Mouse (Mus musculus): ENCODE data around the gene Bcat2.

Bcat2 gene

DNA sequence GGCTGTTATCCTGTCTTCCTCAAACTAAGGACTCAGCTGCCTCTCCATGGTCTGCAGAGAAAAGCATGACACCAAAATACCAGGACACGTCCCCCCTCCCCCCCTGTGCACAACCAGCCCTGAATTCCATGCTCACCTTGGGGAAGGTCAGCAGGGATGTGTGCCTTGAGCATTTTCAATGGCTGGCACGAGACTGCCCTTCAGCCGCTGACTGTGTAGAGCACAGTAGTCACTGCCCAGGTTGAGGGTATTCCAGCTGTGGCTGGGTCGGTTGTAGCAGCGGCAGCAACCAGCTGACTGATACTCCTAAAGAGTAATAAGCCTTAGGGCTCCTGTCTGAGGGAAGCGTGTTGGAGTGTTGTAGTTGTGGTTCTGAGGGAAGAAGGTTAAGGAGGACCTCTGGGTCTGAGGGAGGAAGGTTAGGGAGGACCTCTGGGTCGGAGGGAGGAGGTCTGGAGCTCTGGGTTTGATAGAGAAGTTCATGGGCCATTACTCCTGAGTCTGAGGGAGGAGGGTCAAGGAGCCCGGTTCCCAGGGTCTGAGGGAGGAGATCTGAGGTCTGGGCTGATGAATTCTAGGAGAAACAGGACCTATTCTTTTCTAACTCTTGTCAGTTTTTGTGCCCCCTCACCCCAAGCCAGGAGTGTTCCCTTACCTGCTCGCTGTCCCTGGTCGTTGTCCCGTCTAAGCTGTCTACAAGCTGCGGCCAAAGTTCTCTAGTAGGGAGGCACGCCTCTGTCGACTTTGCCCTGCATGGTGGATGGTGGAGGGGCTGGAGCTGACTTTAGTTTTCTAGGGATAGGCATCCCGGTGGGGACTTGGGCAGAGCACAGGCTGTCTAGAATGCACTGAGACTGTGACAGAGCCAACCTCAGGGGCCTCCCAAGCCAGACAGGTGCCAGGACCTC is 4.8 kb downstream of the Bcat2 start:
- in situ Hi-C loops (cut with MboI; ENCODE audit: low sequenced_read_pairs) = no loop called here

DNA sequence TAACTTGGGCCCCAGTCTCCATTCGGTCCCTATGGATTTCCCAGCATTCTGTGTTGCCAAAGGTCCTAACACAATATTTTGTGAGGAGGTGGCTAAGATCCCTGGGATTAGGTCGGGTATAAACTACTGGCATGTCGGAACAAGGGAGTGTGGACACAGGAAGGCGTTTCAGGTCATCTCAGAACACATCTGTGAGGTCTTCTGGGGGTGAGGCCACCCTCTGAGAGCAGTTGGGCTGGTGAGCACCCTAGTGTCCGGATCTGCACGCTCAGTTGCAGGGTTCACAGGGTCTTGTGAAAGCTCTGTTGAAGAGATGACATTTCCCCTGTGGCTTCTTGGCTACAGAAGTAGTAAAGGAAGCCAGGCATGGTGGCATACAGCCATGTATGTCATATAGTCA is 16.0 kb downstream of the Bcat2 start:
- in situ Hi-C loops (cut with MboI; ENCODE audit: low sequenced_read_pairs) = no loop called here

DNA sequence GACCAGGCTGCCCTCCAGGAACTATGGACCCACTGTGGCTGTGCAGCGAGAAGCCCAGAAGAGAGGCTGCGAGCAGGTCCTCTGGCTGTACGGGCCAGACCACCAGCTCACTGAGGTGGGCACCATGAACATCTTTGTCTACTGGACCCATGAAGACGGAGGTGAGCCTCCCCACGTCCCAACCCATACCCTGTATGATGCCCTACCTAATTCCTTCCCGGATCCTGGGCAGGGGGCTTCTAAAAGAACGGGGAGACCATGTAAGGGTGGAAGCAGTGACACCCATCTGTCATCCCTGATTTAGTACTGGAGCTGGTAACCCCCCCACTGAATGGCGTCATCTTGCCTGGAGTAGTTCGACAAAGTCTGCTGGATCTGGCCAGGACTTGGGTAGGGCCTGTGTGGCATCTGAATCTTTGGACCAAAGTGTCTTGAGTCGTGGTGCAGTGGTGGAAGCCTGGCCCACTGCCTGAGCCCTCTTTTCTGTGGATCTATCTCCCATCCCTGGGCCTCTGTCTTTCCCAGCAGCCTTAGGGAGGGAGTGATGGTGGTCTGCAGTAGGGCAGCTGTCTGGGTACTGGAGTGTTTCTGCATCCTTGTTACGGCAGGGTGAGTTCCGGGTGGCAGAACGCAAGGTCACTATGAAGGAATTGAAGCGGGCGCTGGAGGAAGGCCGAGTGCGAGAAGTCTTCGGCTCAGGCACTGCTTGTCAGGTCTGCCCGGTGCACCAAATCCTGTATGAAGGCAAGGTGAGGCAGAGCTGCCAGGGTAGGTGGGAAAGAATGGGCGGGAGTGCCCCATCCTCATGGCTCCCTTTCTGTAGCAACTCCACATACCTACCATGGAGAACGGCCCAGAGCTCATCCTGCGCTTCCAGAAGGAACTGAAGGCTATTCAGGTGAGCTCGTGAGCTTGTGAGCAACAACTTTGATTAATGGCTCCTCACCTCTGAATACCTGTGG is 18.0 kb downstream of the Bcat2 start:
- in situ Hi-C loops (cut with MboI; ENCODE audit: low sequenced_read_pairs) = no loop called here

DNA sequence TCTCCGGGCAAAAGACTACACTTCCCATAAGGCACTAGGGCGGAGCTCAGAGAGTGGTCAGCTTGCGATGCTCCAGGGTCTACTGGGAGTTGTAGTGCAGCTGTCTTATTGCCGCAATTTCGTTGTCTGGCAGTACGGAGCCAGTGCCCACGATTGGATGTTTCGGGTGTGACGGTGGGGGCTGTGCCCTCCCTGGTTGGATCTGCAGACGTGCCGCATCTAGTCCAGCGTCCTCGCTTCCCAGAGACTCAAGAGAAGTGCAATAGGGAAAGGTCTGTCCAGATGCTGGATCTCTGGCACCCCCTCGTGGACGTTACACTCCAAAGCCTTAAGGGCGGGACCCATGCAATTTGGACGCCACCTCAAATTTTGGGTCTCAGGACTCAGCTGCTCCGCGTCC is 19.2 kb downstream of the Bcat2 start:
- in situ Hi-C loops (cut with MboI; ENCODE audit: low sequenced_read_pairs) = no loop called here

DNA sequence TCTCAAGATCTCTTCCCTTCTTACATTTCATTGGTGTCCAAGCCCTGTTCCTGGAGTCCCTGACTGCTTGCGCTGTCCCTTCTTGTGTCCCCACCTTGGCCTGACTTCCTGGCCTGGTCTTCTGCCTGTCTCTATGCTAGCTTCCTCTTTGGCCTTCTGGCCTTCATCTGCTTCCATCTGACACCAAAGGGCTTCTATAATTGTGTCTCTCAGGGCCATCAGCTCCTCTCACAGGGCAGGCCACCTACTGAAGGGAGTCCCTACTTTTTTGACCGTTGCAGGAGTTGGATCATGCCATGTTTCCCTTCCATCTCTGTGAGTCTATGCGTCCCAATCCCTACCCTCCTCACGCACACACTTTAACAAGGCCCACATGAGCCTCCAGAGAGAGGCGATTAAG is 19.9 kb downstream of the Bcat2 start:
- in situ Hi-C loops (cut with MboI; ENCODE audit: low sequenced_read_pairs) = loop anchor here (10.0 kb wide), 1 partner anchor 95 kb away; the partner anchor contains the start of gene Ntn5

DNA sequence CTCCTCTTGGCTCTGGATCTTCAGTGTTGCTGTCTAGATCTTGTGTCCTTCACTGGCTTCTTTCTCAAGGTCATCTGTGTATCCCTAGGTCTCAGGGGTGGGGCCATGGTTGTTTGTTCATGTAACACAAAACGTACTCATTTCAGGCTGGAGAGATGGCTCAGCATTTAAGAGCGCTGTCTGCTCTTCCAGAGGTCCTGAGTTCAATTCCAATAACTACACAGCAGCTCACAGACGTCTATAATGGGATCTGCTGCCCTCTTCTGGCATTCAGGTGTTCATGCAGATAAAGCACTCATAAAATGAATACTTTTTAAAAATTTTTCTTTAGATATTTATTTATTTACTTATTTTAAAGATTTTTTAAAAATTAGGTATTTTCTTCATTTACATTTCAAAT is 20.9 kb downstream of the Bcat2 start:
- in situ Hi-C loops (cut with MboI; ENCODE audit: low sequenced_read_pairs) = loop anchor here (10.0 kb wide), 1 partner anchor 94 kb away; the partner anchor contains the start of gene Ntn5

DNA sequence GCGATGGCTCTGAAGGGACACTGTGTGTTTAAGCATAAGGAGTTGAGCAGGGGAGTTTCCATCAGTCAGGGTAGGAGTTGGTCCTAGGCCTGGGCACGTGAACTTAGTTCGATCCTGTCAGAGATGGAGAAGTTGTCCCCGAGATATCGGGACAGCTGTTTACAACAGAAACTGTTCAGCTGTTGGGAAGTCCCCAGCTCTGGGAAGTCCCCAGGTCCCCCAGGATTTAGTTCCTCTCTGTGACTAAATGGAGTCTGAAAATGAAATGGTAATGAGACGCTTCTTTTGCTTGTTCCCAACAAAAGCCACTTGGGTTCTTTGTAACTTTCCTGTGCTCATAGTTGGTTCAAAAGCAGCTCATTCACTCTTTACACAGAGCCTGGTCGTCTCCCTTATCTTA is 21.9 kb downstream of the Bcat2 start:
- in situ Hi-C loops (cut with MboI; ENCODE audit: low sequenced_read_pairs) = loop anchor here (10.0 kb wide), 1 partner anchor 93 kb away; the partner anchor contains the start of gene Ntn5

DNA sequence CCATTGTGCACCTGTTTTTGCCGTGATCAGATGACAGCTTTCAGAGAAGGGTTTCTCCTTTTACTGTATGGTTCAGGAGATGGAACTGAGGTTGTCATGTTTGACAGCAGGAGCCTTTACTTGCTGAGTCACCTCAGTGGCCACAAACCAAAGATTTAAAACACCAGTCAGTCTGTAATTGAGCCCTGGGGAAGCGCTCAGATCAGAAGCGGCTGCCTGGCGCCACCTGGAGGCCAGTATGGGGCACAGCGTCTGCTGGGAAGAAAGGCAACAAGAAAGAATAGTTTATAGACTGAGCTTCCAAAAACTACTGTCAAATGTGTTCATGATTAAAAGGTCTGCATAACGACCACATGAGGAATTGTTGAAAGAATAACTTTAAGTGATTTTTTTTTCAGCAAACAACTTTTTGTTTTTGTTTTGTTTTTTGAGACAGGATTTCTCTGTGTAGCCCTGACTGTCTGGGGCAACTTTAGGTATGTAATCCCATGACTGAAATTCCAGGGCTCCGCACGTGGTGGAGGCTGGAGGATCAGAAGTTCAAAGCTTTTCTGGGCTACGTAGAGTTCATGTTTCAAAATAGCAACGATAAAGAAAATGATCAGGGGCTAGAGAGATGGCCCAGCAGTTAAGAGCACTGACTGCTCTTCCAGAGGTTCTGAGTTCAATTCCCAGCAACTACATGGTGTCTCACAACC is 23.3 kb downstream of the Bcat2 start:
- in situ Hi-C loops (cut with MboI; ENCODE audit: low sequenced_read_pairs) = loop anchor here (10.0 kb wide), 1 partner anchor 92 kb away; the partner anchor contains the start of gene Ntn5

DNA sequence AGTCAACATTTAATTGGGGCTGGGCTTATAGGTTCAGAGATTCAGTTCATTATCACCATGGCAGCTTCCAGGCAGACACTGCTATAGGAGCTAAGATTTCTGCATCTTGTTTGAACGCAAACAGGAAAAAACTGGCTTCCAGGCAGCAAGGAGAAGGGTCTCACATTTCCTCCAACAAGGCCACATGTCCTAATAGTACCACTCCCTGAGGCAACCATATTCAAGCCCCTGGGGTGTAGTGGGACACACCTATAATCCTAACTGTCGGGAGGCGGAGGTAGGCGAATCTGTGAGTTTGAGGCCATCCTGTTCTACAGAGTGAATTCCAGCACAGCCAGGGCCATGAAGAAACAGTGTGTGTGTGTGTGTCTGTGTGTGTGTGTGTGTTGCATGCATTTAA is 25.2 kb downstream of the Bcat2 start:
- in situ Hi-C loops (cut with MboI; ENCODE audit: low sequenced_read_pairs) = loop anchor here (10.0 kb wide), 1 partner anchor 90 kb away; the partner anchor contains the start of gene Ntn5

DNA sequence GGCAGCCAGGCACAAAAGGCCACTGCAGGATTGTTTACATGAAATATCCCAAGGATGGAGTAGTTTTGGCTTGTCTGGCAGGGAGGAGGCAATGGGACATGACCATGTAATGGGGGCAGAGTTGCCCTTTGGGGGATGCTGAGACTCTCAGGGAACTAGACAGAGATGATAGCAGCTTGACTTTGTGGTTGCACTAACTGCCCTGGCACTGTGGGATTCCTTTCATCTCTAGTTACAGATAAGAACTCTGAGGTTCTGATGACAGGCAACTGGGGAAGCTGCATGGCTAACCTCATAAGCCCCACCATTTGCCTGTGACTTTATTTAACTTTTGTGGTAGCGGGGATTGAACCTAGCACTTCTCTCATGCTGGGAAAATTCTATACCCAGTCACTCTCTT is 26.2 kb downstream of the Bcat2 start:
- in situ Hi-C loops (cut with MboI; ENCODE audit: low sequenced_read_pairs) = loop anchor here (10.0 kb wide), 1 partner anchor 89 kb away; the partner anchor contains the start of gene Ntn5

DNA sequence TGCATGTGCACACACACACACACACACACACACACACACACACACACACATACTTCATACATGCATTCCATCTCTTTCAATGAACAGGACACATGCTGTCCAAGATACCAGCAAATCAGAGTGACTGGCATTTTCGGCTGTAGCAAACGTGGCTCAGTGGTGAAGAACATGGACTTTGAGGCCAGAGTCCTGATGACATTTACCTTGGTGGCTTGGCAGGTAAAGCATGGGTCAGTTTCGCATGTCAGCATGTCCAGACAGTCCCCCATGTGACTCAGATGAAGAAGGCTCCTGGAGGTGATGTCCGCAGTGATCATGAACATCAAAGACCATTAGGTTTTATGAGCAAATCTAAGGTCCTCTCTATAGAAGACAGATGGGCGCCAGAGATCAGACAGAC is 27.1 kb downstream of the Bcat2 start:
- in situ Hi-C loops (cut with MboI; ENCODE audit: low sequenced_read_pairs) = loop anchor here (10.0 kb wide), 1 partner anchor 88 kb away; the partner anchor contains the start of gene Ntn5

DNA sequence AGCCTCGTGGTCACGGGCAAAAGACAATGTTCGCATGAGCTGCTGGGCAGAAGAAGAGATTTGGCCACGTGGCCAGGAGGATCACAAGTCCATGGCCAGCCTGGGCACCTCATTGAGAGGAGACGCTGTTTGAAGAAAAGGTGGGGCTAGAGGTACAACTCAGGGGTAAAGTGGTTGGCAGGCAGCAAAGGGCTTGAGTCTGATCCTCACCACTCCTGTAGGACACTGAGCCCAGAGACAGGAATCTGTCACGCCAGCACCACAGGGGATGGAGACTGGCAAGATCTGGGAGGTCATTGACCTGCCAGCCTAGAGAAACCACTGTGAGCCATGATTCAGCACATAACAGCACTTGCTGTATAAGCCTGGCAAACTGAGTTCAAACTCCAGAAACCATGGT is 27.6 kb downstream of the Bcat2 start:
- in situ Hi-C loops (cut with MboI; ENCODE audit: low sequenced_read_pairs) = loop anchor here (10.0 kb wide), 1 partner anchor 87 kb away; the partner anchor contains the start of gene Ntn5

DNA sequence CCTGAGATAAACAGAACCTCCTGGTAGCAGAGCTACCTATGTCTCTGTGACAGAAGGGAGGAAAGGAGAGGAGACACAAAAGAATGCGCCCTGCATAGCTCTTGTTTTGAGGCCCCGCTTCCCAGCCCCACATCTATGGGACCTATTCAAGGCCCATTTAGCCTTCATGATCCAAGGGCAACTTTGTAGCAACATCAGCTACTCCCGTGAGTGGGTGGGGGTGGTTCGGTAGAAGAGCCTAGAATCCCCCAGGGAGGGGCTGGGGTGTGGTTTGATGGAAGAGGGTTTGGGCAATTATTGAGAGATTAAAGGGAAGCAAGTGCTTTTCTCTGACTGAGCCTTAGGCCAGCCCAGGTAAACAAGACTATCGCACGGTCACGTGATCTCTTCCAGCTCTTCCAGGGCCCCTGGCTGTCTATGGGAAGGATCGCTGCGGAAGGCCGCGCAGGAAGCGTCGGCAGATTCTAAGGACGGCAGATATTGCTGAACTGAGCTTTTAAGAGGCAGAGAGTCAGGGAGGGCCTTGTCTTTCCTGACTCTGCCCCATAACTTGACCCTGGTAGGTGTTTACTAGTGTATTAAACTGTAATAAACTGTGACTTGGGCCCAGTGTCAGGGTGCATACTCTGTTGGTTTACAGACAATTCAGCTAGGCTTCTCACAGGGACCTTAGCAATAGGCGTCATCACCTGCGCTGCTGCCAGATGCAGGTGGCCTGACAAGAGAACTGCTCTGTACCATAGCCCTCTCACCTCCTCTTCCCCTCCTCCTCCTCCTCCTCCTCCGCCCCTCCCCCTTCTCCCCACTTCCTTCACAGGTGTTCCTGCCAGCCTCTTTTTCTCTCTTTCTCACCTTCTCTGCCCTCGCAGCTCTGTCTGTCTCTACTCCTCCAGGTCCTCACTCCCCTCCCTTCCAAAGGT is 29.3 kb downstream of the Bcat2 start:
- in situ Hi-C loops (cut with MboI; ENCODE audit: low sequenced_read_pairs) = loop anchor here (10.0 kb wide), 1 partner anchor 86 kb away; the partner anchor contains the start of gene Ntn5

DNA sequence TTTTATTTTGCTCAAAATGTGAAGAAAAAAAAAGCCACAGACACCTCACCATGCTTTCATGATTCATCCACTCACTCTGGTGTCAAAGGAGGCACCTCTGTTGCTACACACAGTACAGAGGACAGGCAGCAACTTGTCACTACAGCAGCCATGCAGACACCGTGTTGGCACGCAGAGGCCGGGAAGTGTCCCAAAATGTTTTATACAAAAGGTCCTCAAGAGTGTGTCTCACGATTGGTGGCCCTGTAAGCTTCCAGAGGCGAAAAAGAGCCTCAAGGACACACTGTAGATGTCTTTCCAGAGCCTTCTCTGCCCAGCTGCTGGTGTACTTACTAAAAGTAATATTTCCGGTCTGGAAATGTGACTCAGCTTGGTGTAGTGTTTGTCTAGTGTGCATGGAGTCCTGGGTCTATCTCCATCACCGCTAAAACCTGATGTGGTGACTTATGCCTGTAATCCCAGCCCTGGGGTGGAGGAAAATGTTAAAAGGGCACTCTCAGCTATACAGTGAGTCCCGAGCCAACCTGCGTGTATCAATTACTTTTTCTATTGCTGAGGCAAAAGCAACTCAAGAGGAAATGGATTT is 35.8 kb downstream of the Bcat2 start:
- in situ Hi-C loops (cut with MboI; ENCODE audit: low sequenced_read_pairs) = no loop called here

DNA sequence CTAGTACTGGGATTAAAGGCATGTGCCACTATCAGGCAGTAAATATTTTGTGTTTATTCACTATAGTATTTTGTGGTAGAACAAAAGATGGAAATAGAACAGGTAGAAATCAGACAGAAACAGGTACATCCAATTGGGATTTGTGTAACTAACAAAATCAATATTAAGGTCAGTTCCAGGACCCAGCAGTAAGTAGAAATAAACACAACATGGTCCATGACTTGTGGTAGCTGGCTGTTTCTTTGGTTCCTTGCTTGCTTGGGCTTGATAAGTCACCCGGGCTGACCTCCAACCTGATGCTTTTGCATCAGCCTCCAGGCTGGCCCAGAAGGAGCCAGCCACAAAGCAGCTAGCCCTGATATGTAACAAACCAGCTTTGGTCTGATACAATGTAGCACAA is 39.6 kb downstream of the Bcat2 start:
- in situ Hi-C loops (cut with MboI; ENCODE audit: low sequenced_read_pairs) = no loop called here

DNA sequence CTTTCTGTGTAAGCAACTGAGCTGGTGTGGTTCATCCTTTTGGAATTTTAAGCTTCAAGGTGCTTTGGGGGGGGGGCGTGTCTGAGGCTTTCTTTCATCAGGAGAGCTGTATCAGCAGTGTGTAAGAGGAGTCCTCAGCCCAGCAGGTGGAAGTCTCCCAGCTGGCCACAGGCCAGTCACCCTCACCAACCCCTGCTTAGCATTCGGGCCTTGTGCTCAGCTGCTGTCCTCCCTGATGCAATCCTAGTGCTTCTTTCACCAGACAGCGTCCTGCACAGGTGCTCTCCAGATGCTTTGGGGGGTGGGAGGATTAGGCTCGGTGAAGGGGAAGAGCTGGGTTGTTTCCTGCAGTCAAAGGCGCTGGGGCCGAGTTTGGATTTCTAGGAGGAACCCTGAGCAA is 46.3 kb downstream of the Bcat2 start:
- in situ Hi-C loops (cut with MboI; ENCODE audit: low sequenced_read_pairs) = no loop called here

DNA sequence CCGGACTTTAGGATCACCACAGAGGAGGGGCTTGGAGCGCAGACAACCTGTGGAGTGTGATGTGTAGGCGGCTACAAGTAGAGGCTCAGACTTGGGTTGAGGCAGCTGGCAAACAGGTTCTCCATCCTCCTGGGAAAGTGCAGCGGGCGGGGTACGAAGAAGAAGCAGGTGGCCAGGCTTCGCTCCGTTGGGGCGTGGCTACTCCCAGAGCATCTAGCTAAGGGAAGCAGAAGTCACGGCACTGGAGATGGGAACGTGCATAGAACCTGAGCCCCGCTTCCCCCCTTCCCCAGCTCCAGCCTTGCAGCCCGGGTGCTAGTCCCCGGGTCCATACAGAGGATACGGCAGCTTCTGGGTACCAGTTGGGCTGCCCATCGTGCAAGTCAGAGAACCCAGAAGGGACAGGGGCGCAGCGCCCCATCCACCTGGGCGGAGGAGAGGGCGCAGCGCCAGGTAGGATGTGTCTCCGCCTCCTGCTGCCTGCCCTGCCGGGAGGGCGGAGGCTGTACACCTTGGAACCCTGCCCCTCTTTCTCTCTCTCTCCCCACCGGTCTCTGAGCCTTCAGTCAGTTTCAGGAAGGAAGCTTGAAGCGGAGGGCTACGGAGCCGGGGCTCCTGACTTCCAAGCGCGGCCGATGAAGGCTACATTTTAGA is 47.2 kb downstream of the Bcat2 start, which contains the start of gene Fut1:
Fut1 (plus strand) TSS at position 248 of the 654 bp plus-strand sequence.
- in situ Hi-C loops (cut with MboI; ENCODE audit: low sequenced_read_pairs) = no loop called here

DNA sequence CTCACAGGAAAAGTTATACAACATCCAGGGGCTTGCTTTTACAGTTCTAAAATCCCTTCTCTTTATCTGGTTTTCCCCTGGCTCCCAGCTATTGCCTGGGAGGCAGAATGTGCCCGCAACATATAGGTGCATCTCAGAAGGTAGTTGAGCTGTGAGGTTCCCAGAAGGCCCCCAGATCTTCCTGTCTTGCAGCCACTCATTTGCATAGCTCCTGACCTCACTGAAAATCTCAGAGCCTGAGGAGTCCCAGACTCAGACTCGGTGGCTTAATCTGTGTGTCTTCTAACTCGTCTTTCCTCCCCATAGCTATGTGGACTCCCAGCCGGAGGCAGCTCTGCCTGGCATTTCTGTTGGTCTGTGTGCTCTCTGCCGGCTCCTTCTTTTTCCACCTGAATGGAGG is 48.4 kb downstream of the Bcat2 start:
- in situ Hi-C loops (cut with MboI; ENCODE audit: low sequenced_read_pairs) = no loop called here
